Mouse (Mus musculus) frontal cortex, postnatal 36 days (tissue): ENCODE measurements at regions not wholly inside any gene's neighbourhood (a gene's known extent, or its start where the extent isn't known, plus 50 kb on each side); places are given as distances from the start of the nearest gene placed in this dataset.

Source experiments
- DNase-seq, 2 experiments: peaks; one replicate each; pipeline ENCODE4 v3.0.0; 2022; ENCODE audit warnings: low spot score in 2 of 2

GRCm38 (mm10) chr9:116285691-116286431 lies 110.7 kb upstream of the Tgfbr2 start:
- no peak for DNase-seq

DNA sequence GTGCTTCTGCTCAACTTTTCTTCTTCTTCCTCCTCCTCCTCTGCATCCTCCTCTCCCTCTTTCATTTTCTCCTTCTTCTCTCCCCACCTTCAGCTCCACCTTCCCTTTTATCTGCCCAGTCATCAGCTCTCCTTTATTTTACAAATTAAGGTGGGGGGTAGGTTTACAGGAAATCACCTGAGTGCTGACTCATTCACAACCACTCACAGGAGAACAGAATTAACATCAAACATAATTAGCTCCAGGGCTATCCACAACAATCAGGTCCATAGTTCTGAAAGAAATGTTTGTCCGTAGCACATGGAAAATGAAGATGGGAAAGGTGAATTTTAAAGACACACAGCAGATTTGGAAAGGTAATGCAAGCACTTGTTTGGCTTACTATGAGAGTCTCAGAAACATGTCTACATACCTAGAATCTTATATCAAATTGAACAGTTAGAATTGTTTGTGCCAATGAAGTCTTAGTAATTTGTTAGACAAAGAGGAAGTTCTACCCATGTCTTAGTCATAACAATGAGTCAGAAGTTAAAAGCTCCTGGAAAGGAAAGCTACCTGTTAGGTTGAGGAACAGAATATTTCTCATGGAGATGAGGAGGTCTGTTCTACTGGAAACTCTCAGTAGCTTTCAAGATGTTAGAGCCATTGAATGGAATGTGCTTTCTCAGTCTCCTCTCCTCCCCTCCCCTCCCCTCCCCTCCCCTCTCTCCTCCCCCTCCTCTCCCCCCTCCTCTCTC lies 108.8 kb upstream of the Tgfbr2 start:
- no peak for DNase-seq

DNA sequence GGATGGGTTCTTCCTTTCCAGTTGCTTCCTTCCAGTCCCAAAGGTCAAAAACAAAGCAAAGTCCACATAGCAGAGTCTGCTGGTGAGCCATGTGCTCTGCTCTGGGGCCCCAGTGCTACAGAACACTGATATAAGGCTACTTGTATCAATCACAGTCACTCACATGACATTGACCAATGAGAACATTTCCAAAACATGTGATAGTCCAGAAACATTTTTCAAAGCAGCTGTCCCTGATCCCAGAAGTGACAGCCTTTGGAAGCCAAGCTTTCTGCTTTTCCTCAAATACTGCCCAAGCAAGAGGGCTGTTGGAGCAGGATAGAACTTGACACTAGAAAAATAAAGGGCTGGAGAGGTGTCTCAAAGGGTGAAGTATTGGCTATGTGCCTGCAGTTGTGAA lies 106.5 kb upstream of the Tgfbr2 start:
- DNase-seq, result no peak

DNA sequence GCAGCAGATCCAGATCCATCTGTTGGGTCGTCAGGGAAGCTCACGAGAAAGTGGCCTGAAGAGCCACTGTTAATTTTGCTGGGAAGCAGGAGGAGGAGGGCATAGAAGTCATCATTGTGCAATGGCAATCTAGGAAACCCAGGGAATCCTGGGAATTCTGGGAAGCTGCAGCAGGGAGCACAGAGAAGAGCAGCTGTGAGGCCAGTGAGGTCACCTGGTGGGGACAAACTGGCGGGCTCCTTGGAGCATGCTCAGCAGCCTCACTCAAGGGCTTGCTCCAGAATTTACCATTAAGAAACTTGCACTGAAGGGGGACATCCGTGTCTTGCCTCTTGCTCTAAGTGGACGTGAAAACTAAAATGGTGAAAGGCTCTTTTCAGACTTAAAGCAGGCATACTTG lies 105.0 kb upstream of the Tgfbr2 start:
- DNase-seq, result no peak

- DNase-seq, result no peak
Measured at GRCm38 (mm10) chr9:116278862-116279261, 103.7 kb upstream of the Tgfbr2 start.

DNA sequence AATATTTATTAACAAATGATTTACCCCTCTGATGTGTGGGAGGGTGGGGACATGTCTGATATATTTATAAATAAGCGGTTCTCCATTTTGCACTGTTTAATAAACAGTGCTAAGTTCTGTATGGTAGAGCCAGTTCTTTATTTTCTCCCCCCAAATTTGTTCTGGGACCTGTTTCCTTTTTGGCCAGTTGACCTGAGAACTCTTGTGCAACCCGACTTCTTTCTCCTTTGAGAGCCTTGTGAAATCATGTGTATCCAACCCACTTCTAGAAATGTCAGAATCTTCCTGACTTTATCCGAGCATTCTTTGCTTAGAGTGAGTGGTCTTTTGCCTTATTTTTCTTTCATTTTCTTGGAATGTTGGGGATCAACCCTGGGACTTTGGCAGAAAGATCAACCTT lies 102.6 kb upstream of the Tgfbr2 start:
- DNase-seq, result no peak

GRCm38 (mm10) chr9:116276141-116276540 lies 101.0 kb upstream of the Tgfbr2 start:
- no peak for DNase-seq

DNA sequence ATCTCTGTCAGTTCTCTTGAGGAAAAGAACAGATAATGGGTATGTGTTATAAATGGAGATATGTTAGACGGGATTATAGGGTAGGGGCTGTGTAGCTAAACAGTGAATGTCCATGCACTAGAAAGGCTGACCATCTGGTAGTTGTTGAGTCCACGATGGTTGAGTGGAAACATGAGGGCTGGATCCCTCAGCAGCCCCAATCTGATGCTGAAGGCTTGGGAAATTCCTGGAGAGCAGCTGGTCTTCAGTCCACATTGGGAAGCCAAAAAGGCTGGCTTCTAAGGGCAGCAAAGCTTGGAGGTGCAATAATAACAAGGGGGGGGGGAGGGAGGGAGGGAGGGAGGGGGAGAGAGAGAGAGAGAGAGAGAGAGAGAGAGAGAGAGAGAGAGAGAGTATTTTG lies 97.3 kb upstream of the Tgfbr2 start:
- DNase-seq, result no peak

- no peak for DNase-seq
Measured at GRCm38 (mm10) chr9:116270417-116270828, 95.3 kb upstream of the Tgfbr2 start.

- no peak for DNase-seq
Measured at GRCm38 (mm10) chr9:116267411-116267810, 92.3 kb upstream of the Tgfbr2 start.

- DNase-seq, result no peak
Measured at GRCm38 (mm10) chr9:116263833-116264232, 88.7 kb upstream of the Tgfbr2 start.

GRCm38 (mm10) chr9:116259569-116259968 lies 84.4 kb upstream of the Tgfbr2 start:
- no peak for DNase-seq

- DNase-seq, result no peak
Measured at GRCm38 (mm10) chr9:116253546-116253945, 78.4 kb upstream of the Tgfbr2 start.

DNA sequence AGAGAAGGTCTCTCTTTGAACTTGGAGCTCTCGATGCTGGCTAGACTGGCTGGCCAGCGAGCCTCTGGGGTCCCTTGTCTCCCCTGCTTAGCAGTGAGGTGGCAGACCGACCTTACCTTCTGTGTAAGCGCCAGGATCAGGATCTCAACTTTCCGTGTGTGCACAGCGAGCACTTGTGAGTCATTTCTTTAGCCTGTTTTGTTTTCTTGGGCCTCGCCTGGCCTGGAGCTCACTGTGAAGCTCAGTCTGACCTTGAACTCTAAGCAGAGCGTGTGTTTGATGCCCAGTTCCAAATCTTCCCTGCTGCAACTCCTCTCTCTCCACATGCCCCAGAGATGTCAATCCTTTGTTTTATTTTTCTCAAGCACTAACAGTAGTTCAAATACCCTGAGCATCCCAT lies 77.6 kb upstream of the Tgfbr2 start:
- no peak for DNase-seq

GRCm38 (mm10) chr9:116249791-116250190 lies 74.6 kb upstream of the Tgfbr2 start:
- no peak for DNase-seq

- no peak for DNase-seq
Measured at GRCm38 (mm10) chr9:116245136-116245535, 70.0 kb upstream of the Tgfbr2 start.

DNA sequence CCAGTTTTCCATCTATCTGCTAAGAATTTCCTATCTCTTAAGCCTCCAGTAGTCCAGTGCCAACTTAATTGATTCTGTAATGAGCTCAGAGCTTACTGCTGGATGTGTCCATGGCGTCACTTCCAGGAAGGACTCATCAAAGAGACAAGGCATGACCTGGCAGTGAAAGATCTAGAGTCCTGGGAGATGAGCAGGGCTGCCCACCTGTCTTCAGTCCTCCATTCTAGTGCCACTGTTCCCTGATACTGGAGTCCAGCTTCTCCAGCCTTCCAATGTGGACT lies 69.4 kb upstream of the Tgfbr2 start:
- no peak for DNase-seq

DNA sequence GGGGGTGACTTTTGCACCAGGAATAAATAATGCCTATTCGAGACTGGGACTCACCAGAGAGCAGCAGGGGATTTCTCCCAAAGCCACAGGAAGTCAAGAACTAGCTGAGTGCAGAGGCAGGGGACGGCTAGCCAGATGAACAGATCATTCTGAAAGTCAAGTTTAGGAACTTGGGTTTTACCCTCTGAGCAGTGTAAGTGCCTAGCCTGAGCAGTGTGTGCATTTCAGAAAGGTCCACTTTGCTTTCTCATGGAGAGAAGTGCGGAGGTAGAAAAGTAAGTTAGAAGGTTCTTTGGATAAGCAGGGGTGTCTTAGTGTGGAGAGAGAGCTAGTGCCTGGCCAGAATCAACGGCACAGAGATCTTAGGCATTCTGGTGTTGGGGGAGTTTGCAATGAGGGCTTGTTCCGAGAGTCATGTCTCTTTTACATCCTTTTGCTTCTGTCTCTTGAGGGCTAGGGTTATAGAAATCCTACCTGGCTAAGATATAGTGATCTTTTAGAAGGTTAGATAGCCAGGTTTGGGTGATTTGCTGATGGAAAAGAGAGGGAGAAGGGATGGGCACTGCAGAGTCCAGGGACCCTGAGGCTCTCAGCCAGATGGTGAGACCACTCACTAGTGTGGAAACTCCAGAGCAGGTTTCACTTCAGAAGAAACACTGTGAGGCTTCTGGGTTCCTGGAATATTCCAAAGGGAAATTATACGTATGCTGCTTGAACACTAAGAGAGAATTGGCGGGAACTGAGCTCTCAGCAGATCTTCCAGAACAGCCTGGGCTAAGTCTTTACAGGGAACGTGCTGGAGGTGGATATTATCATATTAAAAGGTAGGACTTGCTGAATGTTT lies 68.8 kb upstream of the Tgfbr2 start:
- no peak for DNase-seq

DNA sequence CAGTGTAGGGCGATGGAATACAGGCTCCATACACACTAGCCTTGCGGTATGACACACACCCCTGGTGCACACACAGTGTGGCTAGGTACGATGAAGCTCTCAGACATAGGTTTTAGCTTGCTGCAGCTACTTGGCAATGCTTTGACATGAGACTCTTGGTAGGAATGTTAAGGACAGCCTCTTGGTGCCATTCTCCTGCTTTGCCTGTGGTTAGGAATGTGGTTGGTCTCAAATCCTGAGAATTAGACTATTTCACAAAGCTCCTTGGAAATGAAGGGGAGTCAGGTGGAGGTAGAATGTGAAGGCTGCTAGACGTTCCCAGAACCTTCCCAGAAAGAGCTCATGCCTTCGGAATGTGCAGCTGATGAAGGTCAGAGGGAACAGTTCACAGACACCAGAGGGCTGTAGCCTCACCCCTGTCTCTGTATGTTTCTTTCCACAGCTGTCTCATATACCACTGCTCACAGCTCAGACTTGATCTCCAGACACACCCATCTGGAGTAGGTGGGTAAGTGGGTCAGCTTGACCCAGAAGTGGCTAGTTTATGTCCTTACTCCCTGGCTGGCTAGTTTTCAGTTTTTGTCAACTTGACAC lies 66.9 kb upstream of the Tgfbr2 start:
- no peak for DNase-seq

DNA sequence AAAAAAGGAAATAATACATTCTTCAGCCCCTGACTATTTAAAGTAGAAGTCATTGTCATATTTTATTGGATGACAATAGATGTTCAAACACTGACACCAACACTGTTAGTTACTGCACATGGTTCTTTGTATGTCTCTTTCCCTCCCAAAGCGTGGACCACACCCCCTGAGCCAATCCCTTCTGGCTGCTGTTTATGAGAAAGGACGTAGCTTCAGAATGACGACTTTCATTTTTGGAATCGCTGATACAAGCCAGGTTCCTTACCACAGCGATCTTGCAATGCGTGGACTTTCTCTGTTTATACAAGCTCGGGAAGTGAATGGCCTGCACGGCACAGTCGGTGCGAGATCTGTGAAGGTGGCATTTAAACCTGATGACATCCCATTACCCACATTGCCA lies 66.1 kb upstream of the Tgfbr2 start:
- DNase-seq, result no peak

GRCm38 (mm10) chr9:116236836-116237235 lies 61.7 kb upstream of the Tgfbr2 start:
- DNase-seq, result no peak

DNA sequence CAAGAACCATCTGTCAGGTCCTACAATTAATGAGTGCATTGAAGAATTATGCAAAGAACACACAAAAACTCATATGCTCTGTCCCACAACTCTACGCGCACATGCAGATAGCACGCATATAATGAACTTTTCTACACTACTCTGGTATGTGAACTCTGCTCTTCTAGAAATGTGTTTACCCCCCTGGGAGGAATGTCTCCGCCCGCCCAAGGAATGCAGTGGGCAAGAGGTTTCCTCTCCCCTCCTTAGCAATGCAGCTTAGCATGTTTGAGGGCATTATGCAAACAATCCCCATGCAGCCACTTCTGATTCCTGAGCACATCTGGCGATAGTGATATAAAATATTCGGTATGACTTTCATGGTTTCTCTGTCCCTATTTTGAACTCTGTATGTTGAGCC lies 59.0 kb upstream of the Tgfbr2 start:
- DNase-seq, result no peak
